Mouse (Mus musculus) urinary bladder, postnatal 14 days (tissue): ENCODE measurements around the gene Pik3cd.
"Not testable (repeated sequence)": the region's sequence is repeated elsewhere in the genome, so short reads cannot be mapped to it uniquely, and the experiment has no call there.

ENCODE experiments used
- DNase-seq: peaks from one replicate; pipeline ENCODE4 v3.0.0; 2021; ENCODE audit warnings: low spot score

The Pik3cd gene

DNA sequence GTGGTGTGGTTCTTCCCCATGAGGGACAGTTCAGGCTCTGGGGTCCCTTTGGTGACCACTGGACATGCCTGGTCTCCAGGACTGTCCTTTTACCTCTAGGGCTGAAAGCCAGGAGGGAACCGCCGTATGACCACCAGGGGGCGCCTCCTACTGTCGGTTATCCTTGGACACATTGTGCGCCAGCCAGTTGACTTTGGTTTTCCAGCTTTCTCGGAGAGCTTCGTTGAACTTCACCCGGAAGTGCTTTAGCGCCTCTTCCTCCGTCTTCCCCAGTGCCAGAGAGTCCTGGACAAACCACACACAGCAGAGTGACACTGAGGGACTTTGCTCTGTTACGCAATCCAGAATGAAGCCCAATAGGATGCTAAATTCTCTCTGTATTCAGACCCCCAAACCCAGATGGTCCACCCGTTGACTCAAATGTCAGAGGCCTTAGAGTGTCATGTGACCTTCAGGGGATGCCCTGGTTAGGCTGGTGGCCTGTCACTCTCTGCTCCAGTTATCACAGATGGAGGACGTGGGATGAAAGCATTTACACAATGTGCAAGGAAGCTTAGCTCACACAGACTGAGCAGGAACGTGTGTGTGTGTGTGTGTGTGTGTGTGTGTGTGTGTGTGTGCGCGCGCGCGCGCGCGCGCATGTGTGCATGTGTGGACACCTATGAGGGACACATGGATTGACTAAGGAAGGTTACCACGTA lies 51.7 kb downstream of the Pik3cd start:
- DNase-seq: peak; percentile 76

DNA sequence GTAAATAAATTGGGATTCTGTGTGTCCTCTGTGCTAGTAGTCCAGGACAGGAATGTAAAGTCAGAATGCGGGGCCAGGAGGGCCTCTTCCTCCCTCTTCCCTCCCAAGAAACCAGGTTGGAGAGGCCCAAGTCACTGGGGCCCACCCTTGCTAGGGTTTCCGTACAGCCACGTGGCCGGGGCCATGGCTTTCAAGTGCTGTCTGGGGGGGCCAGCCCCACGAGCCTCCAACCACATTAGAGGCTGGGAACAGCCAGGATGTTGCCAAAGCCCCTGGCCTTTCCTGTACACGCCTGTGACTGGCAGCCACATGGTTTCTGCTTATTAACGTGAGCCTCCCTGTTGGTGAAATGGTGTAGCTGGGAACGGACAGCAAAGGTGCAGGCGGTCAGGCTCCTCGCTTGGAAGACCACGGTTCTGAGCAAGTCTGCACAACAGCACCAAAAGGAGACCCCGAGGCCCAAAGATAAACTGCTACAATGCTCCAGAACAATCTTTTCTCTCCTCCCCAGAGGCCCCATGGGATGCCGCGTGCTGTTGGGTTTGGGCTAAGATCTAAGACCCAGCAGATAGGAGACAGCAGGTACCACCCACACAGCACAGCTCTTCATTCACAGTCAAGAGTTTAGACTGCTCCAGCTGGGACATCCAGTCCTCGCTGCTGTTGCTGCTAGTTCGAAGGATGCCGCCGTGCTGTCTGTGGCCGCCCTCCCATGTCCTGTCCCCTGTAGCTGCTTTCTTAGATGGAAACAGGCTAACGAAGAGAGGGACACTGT lies 54.2 kb downstream of the Pik3cd start:
- DNase-seq: no peak

DNA sequence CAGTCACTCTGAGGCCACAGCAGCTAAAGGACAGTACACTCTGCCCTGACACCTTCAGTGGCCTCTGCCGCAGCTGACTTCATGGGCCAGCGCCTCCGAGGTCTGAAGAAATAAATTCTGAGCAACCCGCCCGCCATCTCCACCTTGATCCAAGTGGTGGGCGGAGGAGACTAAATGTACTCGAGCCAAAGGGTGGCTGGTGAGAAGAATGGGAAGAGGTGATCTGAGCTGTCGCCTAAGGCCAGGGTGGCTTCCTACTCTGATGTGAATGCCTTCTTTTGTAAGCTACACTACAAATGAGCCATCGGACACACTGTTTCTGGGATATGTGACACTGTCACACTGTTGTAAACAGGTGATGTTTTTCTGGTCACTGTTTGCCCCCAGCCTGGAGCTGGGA lies 56.6 kb downstream of the Pik3cd start:
- DNase-seq: no peak

DNA sequence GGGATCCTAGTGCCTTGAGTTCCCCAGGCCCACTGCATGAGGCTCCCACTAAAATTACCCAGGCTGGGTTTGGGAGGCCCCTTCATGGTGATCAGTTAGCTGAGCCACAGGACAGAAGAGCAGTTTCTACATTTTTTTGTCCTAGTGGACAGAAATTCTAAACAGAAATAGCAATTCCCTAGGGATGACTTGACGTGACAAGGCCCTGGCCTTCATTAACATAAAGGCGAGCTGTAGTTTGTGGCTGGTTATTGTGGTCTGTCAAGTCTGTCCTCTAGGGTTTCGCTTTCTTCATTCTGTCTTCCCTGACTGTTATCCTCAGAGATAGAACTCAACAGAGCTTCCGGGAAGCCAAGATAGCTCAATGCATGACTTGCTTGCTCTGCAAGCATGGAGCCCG lies 60.4 kb downstream of the Pik3cd start:
- no peak for DNase-seq

DNA sequence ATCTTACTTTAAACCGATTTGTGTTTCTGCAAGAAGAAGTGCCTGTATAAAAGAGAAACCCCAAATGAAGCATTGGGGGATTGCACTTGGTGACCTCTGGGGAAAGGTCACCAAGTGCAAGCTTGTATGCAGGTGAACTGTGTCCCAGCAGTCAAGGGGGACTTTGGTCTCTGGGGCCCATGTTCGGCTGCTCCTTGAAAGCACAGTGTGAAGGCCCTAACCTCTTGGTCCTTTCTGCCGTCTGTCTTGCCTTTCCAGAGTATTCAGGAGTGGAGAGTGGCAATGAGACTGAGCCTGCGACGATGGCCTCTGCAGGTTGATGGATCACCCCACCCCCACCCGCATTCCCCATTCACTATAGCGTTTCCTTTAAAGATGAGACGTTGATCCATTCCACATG lies 61.0 kb downstream of the Pik3cd start:
- no peak for DNase-seq

DNA sequence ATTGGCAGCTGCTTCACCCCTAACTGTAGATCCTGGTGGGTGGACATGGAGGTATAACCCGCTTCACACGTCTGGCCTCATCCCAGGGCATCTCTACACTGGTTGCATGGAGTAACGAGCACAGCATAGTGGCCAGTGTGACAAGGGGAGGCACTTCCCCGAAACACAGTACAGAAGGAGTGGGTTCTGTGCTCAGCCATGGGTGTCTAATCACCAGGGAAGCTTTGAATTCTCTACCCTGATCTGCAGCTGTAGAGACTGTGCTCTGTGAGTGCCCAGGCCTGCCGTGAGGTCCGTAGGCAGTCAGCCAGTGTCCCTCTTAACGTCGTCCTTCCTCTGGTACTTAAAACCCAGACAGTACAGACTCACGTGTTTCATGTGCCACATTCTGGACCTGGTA lies 61.5 kb downstream of the Pik3cd start:
- DNase-seq: no peak

DNA sequence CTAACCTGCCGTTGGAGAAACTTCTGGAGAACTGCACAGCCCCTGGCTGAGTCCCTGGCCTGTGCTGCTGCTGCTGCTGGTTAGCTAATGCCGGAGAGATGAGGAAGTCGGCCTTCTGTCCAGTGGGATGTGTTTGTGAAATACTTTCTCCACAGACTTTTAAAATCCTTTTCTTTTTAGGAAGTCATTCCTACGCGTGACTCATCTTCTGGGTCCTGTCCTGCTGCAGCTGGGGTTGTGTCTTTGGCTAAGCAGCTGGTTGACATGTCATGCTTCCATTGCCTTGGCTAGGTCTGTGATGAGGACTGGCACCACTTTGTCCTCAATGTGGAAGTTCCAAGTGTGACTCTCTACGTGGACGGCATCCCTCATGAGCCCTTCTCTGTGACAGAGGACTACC lies 64.4 kb downstream of the Pik3cd start:
- no peak for DNase-seq

DNA sequence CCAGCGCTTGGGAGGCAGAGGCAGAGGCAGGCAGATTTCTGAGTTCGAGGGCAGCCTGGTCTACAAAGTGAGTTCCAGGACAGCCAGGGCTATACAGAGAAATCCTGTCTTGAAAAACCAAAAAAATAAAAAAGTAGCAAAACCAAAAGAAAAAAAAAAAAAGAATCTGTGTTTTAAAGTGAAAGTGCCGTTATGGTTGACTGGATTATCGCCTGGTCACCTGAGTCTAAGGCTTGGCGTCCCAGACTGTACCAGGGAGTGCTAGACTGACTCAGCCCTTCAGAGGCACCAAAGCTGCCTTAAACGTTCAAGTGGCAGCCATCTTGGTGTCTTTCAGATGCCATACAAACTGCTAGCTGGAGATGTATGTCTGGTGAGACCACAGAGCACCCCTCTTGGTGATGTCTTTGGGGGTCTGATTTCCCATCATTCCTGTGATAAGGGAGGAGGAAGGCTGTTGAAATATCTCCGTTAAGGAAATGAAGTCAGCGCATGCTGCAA lies 66.4 kb downstream of the Pik3cd start:
- DNase-seq: no peak

DNA sequence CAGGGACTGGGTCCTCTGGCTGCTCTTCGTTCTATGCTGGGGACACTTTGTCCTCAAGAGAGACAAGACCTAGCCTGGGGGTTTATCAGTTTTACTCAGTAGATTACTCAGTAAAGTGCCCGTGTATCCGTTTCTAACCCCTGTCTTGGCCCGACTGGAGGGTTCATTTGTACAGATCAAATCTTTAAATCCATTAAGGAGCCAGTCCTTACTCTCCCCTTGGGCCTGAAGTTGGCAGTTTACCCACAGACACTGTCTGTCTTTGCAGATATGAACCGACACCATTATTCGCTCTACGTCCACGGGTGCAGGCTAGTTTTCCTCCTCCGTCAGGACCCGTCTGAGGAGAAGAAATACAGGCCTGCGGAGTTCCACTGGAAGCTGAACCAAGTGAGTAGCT lies 67.4 kb downstream of the Pik3cd start:
- DNase-seq: no peak

DNA sequence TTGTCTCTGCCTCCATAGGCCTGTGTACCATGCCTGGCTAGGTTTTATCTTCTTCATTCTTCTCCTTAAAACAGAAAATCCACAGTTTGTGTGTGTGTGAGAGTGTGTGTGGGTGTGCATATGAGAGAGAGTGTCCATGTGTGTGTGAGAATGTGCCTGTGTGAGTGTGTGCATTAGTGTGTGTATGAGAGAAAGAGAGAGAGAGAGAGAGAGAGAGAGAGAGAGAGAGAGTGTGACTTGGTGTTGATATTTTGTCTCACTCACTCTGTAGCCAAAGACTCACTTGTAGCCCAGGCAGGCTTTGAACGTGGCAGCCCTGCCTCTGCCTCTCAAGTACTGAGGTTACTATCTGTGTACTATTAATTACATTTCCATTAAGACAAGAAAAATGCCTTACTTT lies 68.2 kb downstream of the Pik3cd start:
- DNase-seq: no peak

DNA sequence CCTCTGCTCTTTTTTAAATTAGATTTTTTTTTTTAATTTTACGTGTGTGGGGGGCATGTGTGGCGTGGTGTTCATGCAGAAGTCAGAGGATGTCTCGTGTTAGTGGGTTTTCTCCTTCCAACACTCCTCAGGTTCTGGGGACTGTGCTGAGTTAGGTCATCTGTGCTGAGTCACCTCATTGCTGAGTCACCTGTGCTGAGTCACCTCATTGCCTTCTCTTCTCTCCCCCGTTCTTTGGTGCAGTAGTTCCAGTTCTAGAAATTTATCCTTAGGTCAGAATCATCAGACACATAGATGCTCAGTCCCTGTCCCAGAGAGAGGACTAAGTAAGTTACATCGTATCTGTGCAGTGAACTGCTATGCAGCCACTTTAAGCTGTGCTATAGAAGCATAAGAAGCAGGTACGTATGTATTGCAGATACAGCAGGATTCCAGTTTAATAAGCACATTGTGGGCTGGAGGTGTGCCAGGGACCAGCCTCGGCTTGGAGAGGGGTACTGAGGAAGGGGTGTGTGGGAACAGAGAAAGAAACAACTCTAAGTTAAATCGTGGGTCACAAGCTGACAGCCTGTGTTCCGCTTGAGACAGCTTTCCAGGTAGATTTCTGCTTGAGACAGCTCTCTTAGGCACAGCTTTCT lies 69.6 kb downstream of the Pik3cd start:
- DNase-seq: no peak

DNA sequence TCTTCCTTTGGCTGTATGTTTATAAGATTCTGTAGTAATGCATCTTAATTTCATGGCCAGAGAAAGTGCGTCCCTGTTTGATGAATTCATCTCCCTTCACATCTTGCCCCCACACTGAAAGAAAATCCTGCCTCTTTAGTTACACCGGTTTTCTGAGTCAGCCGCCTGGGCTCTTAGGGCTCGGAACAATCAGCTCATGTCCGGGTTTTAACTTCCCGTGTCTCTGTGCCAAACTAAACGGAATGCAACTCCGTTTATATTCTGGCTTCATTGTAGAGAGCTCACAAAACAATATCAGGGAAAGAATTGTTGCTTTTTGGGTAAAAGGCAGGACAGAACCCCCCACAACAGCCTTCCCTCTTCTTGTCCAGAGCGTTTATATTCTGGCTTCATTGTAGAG lies 73.6 kb downstream of the Pik3cd start:
- no peak for DNase-seq

DNA sequence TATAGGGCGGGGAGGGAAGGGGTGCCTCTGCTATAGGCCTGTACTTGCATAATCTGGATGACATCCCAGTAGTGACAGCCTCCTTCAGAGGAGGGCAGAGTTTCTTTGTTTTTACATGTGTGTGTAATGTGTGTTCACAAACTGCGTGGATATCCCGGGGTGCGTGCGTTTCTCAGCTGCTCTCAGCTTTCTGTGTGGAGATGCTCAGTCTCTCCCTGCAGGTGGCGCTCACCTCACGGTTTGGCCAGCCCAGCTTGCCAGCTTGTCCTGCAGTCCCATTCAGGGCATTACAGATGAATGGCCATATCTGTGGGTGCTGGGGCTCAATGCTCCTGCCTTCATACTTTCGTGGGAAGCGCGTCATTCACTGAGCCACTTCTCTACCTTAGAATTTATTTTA lies 74.0 kb downstream of the Pik3cd start:
- peak; percentile 49 for DNase-seq

DNA sequence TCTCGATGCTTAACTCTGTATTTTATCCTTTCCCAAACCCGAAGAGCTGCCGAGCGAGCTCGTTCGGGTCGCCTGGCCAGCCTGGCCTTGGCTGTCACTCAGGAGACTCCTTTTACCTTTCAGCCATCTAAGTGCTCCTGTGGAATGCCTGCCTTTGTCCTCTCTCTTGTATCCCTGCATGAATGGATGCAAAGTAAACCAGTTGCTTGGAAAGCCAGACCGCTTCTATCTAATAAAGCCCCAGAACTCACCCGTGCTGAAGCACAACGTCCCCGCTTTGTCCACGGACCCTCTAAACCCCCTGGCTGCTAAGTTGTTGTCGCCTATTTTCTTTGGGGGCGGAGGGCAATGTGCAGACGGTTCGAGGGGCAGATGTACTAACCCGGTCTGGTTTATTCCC lies 75.6 kb downstream of the Pik3cd start:
- DNase-seq: no peak

DNA sequence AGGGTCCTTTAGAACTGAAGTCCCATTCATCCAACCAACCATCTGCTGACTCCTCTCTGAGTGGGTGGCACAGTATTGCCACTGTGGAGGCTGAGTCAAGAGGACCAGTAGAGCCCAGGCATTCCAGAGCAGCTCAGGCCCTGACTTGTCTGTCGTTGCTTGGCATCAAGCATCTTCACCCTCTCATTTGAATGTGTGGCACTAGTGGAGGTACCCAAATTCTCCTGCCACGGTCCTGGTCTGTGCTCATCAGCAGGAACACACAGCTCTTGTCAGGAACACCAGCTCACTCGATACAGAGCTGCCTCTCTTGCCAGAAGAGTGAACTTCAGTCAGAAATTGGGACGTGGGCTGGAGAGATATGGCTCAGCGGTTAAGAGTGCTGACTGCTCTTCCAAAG lies 78.7 kb downstream of the Pik3cd start:
- no peak for DNase-seq

DNA sequence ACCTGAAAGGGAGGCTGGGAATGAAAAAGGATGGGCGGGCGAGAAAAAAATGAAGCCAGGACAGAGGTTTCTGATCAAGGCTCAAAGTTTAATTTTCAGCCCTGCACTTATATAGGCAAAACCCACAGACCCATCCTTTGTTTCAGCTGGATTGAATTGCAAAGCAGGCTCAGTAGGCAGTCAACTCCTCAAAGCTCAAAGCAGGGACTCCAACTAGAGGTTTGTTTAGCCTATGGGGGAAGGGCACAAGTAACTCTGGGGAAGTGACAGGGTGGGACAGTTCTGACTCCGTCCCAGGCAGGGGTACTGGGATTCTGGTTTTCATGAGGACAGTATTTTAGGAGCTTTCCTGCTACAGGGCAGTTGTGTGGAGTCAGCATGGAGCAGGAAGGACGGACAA lies 81.1 kb downstream of the Pik3cd start:
- DNase-seq: no peak

DNA sequence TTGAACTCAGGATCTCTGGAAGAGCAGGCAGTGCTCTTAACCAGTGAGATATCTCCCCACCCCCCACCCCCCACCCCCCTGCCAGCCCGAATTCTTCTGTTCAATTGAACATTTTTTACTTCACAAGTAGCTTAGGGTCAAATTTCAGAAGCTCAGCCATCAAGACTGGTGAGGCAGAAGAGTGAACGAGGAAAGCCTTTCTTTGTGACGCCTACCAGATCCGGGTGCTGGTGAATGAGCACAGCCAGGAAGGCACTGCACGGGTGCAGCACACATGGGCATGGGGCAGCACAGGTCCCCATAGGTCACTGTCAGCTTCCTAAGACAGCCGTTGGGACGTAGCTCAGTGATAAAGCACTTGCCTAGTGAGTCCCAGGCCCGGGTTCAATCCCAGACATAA lies 82.4 kb downstream of the Pik3cd start:
- DNase-seq: no peak

DNA sequence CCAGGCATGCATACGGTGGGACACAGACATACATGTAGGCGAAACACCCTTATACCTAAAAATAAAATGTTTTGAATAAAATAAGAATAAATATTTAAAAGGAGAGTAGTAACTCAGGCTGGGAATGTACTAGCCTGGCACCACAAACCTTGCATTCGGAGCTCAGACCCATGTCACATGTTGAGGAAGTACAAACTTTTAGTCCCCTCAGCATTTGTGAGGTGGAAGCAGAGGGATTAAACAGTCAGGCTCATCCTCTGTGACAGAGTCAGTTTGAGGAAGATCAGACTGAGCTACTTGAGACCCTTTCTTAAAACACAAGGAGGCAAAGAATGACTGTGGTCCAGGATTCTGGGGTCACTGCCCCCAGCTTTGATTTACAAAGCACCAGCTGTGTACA lies 85.4 kb downstream of the Pik3cd start:
- not testable (repeated sequence) for DNase-seq

DNA sequence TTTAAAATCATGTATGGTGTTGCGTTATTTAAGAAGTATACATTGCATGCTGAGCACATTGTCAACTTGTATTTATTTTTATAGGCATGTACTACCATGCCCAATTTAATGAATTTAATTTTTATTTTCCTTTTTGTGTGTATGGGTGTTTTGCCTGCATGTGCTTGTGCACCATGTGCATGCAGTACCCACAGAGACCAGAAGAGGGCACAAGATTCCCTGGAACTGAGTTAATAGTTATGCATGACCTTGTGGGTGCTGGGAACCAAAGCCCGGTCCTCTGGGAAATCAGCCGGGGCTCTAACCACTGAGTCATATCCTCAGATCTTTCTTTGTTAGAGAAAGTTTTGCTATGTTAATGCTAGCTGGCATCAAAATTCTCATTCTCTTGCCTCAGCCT lies 87.5 kb downstream of the Pik3cd start:
- no peak for DNase-seq

DNA sequence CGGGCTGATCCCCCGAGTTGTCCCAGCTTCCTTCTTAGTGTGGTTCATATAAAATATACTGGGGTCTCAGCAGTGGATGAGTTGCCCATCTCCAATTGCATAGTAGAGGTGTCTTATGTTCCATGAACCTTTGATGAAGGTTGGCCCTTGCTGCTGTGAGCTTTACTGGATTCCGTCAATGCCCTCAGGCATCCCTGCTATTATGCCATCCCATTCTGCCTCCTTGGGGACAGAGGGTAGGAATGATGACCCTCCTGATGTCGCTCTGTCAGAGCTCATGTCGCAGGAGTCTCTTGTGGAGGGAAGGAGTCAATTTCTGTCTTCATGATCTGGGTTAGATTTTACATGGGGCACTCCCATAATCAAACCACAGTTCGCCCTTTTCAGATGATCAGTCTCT lies 88.9 kb downstream of the Pik3cd start:
- DNase-seq: not testable (repeated sequence)

DNA sequence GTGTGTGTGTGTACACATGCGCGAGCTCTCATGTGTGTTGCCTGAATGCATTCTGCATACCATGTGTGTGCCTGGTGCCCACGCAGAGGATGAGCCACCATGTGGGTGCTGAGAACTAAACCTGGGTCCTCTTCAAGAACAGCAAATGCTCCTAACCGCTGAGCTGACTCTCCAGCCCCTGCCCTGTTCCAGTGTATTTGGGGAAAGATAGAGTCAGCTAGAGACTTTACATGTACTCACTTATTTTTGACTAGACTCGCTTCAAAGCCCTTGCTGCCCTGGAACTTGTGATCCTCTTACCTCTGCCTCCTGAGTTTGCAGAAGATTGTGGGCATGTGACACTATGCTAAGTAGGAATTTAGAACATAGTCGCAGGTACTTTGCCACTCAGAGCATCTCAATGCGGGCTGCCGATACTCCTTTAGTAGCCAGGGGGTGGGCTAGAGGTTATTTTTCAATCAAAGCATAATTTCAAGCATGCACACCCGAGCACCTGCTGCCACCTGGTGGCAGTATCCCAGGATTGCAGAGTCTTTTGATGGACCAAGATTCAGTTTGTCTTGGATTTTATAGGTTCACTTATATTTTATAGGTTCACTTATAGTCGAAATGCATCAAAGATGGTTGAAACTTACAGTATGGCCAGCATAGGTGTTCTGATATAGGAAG lies 90.9 kb downstream of the Pik3cd start:
- peak; percentile 54 for DNase-seq

DNA sequence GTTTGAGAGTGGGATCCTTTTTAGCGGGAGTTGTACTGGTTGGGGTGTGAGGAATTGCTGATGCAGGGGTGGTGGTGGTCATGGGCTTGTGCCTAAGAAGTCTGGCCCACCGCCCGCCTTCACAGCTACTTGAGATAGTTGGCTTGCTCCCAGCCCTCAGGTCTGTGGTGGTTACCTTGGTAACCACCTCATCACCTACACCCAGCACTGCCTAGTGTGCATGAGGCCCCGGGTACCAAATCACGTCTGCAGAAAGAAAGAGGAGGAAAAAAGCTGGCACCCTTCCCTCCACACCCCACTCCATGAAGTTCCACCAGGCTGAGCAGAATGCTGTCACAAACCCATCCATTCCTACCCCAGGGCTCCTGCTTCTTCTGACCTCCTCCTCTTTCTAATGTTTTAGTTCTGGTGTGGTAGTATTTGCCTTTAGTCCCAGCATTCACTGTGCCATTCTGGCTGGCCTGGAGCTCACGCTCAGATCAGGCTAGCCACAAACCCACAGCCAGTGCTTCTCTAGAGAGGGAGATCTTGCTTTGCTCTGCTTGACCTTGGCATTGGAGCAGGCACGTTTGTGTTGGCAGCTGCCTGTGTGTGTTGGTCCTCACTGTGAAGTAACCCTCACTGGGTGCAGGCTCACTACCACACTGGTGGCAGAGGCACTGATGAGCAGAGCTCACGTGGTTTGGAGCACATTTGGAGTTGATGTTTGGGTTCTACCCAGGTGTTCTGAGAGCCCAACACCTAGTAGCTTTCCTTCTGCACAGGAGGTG lies 92.9 kb downstream of the Pik3cd start:
- no peak for DNase-seq
